Mouse (Mus musculus): ENCODE data around the gene Pemt.

- TF ChIP-seq CTCF (IDR thresholded peaks at IDR 0.05; ENCODE audit: borderline replicate concordance, insufficient read depth, low read depth, low read length) (no peak), POLR2A (IDR thresholded peaks at IDR 0.05; ENCODE audit: borderline replicate concordance, insufficient read depth, low read length) (no peak)
Measured at GRCm38 (mm10) chr11:59973389-59973788, 72.9 kb downstream of the Pemt start.
